Mouse (Mus musculus) bone marrow, adult 2 months (tissue): ENCODE results near the gene Tmem11. TPM values are rescaled to one million over a fixed set of nuclear protein-coding genes. Genes with fewer than 3 reads are reported as not detected.

Experiments used
- H3K27ac ChIP-seq: fragments of 200-500 bp; 2 replicates; pipeline ENCODE4 v1.5.1; 2012; ENCODE audit warnings: low read depth, mild to moderate bottlenecking, control low read depth, inconsistent platforms, low read length; ENCODE audit not compliant: control insufficient read depth, poor library complexity, insufficient read depth
- H3K4me1 ChIP-seq: fragments of 200-500 bp; 2 replicates; pipeline ENCODE4 v1.6.1; 2011; ENCODE audit warnings: low read length; ENCODE audit not compliant: control insufficient read depth, insufficient read depth
- H3K4me3 ChIP-seq: fragments of 200-500 bp; replicated peaks from 2 replicates; pipeline ENCODE3; 2011; ENCODE audit warnings: mild to moderate bottlenecking, low read depth, low read length, control low read depth; ENCODE audit not compliant: control insufficient read depth
- CTCF ChIP-seq: fragments of 200-500 bp; IDR thresholded peaks from 2 replicates; pipeline ENCODE4 v1.5.1; 2011; ENCODE audit warnings: low read length, control low read depth; ENCODE audit not compliant: control insufficient read depth, insufficient read depth
- POLR2A ChIP-seq: fragments of 200-500 bp; IDR thresholded peaks from 2 replicates; pipeline ENCODE4 v1.6.1; 2011; ENCODE audit warnings: low read depth, mild to moderate bottlenecking, control low read depth, low read length, borderline replicate concordance; ENCODE audit not compliant: control insufficient read depth
- WGBS: fragments of 180-500 bp; shearing (Covaris S2); methylation state at CpG from one replicate; pipeline ENCODE4 v1.1.7; 2018; 5-methylcytosine and 5-hydroxymethylcytosine counted together
- polyA plus RNA-seq: library from polyadenylated mRNA; stranded (reverse); fragments of >200 nt; gene quantifications from 2 replicates; pipeline ENCODE4 v1.2.4, GENCODE M21; 2011; ENCODE audit warnings: low replicate concordance; ENCODE audit not compliant: missing spikeins, insufficient read depth, insufficient read length

The Tmem11 gene
- polyA plus RNA-seq, 1 experiment, result 25.7 TPM

- under 1% methylated on average over 86 of the region's 86 CpGs for WGBS
- TF ChIP-seq POLR2A (peak; percentile 61; the same call in 1 of the 2 replicates), CTCF (no peak)
- Histone ChIP-seq H3K4me1 (peaks cover 5% of the 10 kb centered on the region; the same call in 1 of the 2 replicates), H3K27ac (peak overlapping the region; percentile 83), H3K4me3 (peak overlapping the region; percentile 85)
Observed at GRCm38 (mm10) chr11:60913301-60914196, 34.5 kb upstream of the Tmem11 start.

GRCm38 (mm10) chr11:60912525-60912973, 33.5 kb upstream of the Tmem11 start:
- TF ChIP-seq CTCF, result no peak
- TF ChIP-seq POLR2A, result no peak
- peaks cover 5% of the 10 kb centered on the region; the same call in 1 of the 2 replicates for H3K4me1 ChIP-seq
- 18% methylated on average over 7 of the region's 7 CpGs for WGBS

GRCm38 (mm10) chr11:60909626-60910025, 30.6 kb upstream of the Tmem11 start:
- H3K4me1 ChIP-seq, result peaks cover 5% of the 10 kb centered on the region; the same call in 1 of the 2 replicates
- H3K4me3 ChIP-seq, result no peak overlapping the region
- TF ChIP-seq POLR2A (no peak), CTCF (no peak)
- no peak overlapping the region for H3K27ac ChIP-seq
- 82% methylated on average over 1 of the region's 1 CpGs for WGBS

More at GRCm38 (mm10) chr11:60912525-60912973, 33.5 kb upstream of the Tmem11 start:
- peak overlapping the region; percentile 85 for H3K4me3 ChIP-seq
- H3K27ac ChIP-seq, result peak overlapping the region; percentile 10; the same call in 1 of the 2 replicates

GRCm38 (mm10) chr11:60908073-60908472, 29.0 kb upstream of the Tmem11 start:
- TF ChIP-seq POLR2A, result no peak
- TF ChIP-seq CTCF, result no peak
- H3K4me3 ChIP-seq, result no peak overlapping the region
- H3K27ac ChIP-seq, result no peak overlapping the region
- peaks cover 5% of the 10 kb centered on the region; the same call in 1 of the 2 replicates for H3K4me1 ChIP-seq
- 79% methylated on average over 3 of the region's 3 CpGs for WGBS

- WGBS, result 90% methylated on average over 4 of the region's 4 CpGs
- TF ChIP-seq CTCF (no peak), POLR2A (no peak)
- Histone ChIP-seq H3K4me3 (no peak overlapping the region), H3K27ac (no peak overlapping the region), H3K4me1 (peaks cover under 1% of the 10 kb centered on the region; the same call in 1 of the 2 replicates)
Observed at GRCm38 (mm10) chr11:60906449-60906848, 27.4 kb upstream of the Tmem11 start.

GRCm38 (mm10) chr11:60905407-60906120, 26.5 kb upstream of the Tmem11 start:
- Histone ChIP-seq H3K27ac (no peak overlapping the region), H3K4me3 (no peak overlapping the region), H3K4me1 (no peaks in the 10 kb centered on the region)
- TF ChIP-seq POLR2A, result no peak
- no peak for TF ChIP-seq CTCF
- 91% methylated on average over 10 of the region's 10 CpGs for WGBS

GRCm38 (mm10) chr11:60903661-60904061, 24.6 kb upstream of the Tmem11 start:
- no peak overlapping the region for H3K27ac ChIP-seq
- WGBS, result 91% methylated on average over 6 of the region's 6 CpGs
- no peaks in the 10 kb centered on the region for H3K4me1 ChIP-seq
- TF ChIP-seq CTCF (no peak), POLR2A (no peak)
- no peak overlapping the region for H3K4me3 ChIP-seq

- Histone ChIP-seq H3K4me3 (no peak overlapping the region), H3K27ac (no peak overlapping the region), H3K4me1 (no peaks in the 10 kb centered on the region)
- WGBS, result 82% methylated on average over 4 of the region's 4 CpGs
- TF ChIP-seq POLR2A (no peak), CTCF (no peak)
Observed at GRCm38 (mm10) chr11:60902486-60902885, 23.4 kb upstream of the Tmem11 start.
